ENCODE assay signal across 27 mouse cellular contexts in the genomic region with DNA sequence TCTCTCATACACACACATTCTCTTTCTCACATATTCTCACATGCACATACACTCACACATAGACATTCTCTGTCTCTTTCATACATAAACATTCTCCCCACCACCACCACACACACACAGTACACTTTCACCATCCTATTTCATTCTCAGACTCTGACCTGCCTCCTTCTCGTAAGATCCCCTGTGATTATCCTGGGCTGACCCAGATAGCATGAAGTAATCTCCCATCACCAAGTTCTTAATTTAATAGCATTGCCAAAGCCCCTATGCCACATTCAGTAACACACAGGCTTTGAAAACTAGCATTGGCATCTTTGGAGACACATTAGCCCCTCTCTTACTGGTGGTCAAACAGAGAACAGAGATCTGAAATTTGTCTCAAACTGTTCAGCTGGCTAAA.
"Had no signal": no experiment of that assay in that cellular context is flagged by ENCODE, and none has a peak within 500 bp of the region (broad histone marks: within the 10 kb centered on the region; RNA-seq: fewer than 3 reads in every experiment).

No protein-coding gene starts in this region.

- H3K9me3 ChIP-seq: embryonic facial prominence, embryonic 10.5 days; embryonic facial prominence, embryonic 12.5 days; embryonic facial prominence, embryonic 13.5 days; embryonic facial prominence, embryonic 15.5 days; forebrain, embryonic 10.5 days; forebrain, embryonic 12.5 days; forebrain, embryonic 13.5 days; forebrain, embryonic 15.5 days had no signal

- H3K36me3 ChIP-seq: embryonic facial prominence, embryonic 10.5 days; embryonic facial prominence, embryonic 12.5 days; embryonic facial prominence, embryonic 13.5 days; embryonic facial prominence, embryonic 15.5 days; forebrain, embryonic 10.5 days; forebrain, embryonic 12.5 days; forebrain, embryonic 15.5 days had no signal

- H3K9ac ChIP-seq: embryonic facial prominence, embryonic 12.5 days; embryonic facial prominence, embryonic 13.5 days; embryonic facial prominence, embryonic 15.5 days; forebrain, embryonic 12.5 days; forebrain, embryonic 13.5 days; forebrain, embryonic 15.5 days had no signal

- H3K4me1 ChIP-seq: forebrain, embryonic 12.5 days; forebrain, embryonic 13.5 days; forebrain, embryonic 15.5 days had no signal

- DNase-seq: cerebellum, adult 18-20 months; cerebellum, adult 2 months; cerebellum, adult 8-10 months; cerebellum, adult 9-10 months; cerebellum, adult 9-11 months; cerebellum, postnatal 10 days; cerebellum, postnatal 14 days; cerebellum, postnatal 25 days; cerebellum, postnatal 36 days; embryo, embryonic 11 days; gastrocnemius, adult 2 months; gastrocnemius, postnatal 10 days; gastrocnemius, postnatal 14 days; gastrocnemius, postnatal 25 days; gastrocnemius, postnatal 36 days; heart, adult 18-20 months had no signal

- ATAC-seq: forebrain, embryonic 13.5 days; forebrain, embryonic 14.5 days; forebrain, embryonic 15.5 days; forebrain, embryonic 16.5 days had no signal

- H3K4me3 ChIP-seq: embryonic facial prominence, embryonic 10.5 days; embryonic facial prominence, embryonic 12.5 days; embryonic facial prominence, embryonic 13.5 days; embryonic facial prominence, embryonic 15.5 days; erythroblast, embryonic 14.5 days; forebrain, embryonic 10.5 days; forebrain, embryonic 12.5 days; forebrain, embryonic 13.5 days; forebrain, embryonic 15.5 days; gastrocnemius, adult 2 months had no signal

- H3K27ac ChIP-seq: embryonic facial prominence, embryonic 10.5 days; embryonic facial prominence, embryonic 12.5 days; embryonic facial prominence, embryonic 13.5 days; embryonic facial prominence, embryonic 15.5 days; forebrain, embryonic 10.5 days; forebrain, embryonic 12.5 days; forebrain, embryonic 13.5 days; forebrain, embryonic 15.5 days; gastrocnemius, adult 2 months had no signal

- H3K4me2 ChIP-seq: embryonic facial prominence, embryonic 12.5 days; embryonic facial prominence, embryonic 13.5 days; embryonic facial prominence, embryonic 15.5 days; forebrain, embryonic 12.5 days; forebrain, embryonic 13.5 days; forebrain, embryonic 15.5 days had no signal

- H3K27me3 ChIP-seq: embryonic facial prominence, embryonic 12.5 days; embryonic facial prominence, embryonic 13.5 days; embryonic facial prominence, embryonic 15.5 days; forebrain, embryonic 12.5 days; forebrain, embryonic 13.5 days; forebrain, embryonic 15.5 days had no signal
